Mouse (Mus musculus) gastrocnemius, adult 8-10 months (tissue): ENCODE measurements around the gene 1700001O22Rik. TPM values are rescaled to one million over a fixed set of nuclear protein-coding genes. Genes with fewer than 3 reads are reported as not detected.

Experiments
- DNase-seq, 2 experiments: peaks; one replicate each; pipeline ENCODE4 v3.0.0; 2022; ENCODE audit warnings: low spot score in 2 of 2
- total RNA-seq, 4 experiments: library from RNA; stranded (reverse); gene quantifications; 2 replicates each; pipeline ENCODE4 v1.2.4; 2022

Gene 1700001O22Rik
- total RNA-seq, 4 experiments from 2014 or later, result 0.80 to 25.5 (median 10.2) TPM

- DNase-seq, result no peak
These were observed 20.9 kb downstream of the 1700001O22Rik start for GRCm38 (mm10) chr2:30782312-30783290.

DNA sequence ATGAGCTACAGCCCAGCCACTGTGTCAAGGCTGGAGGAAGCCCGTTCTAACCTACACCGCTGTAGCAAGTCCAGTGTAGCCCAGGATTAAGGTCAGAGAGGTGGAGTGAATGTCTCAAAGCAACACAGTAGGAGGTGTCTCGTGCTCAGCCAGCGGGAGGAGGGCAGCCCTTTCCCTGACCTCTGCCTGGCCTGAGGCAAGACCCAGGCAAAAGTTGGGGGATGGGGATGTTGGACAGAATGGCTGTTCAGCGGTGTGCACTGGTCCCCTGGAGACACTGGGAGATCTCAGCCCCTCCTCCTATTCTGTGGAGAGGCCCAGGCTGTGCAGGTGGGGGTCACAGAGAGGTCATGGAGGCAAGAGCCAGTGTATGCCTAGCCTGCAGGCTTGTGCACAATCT, 24.2 kb downstream of the 1700001O22Rik start:
- no peak for DNase-seq

GRCm38 (mm10) chr2:30778235-30778634, 25.2 kb downstream of the 1700001O22Rik start:
- DNase-seq, result no peak

DNA sequence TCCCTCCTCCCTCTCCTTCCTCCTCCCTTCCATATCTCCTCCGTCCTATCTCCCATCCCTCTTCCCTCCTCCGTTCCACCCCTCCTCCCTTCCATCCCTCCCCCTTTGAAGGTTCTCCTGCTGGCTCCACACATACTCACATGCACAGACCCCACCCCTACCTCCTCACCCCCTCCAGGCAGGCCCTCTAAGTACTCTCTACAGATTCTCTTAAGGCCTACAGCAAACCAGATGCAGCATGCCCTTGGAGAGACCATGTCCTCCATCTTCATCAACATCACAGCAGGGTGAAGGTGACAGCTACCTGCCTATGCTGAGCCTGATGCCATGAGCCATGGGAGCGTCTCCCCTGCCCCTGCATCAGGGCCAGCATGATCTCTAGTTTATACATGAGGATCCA, 26.2 kb downstream of the 1700001O22Rik start:
- DNase-seq, result no peak

GRCm38 (mm10) chr2:30775955-30776354, 27.5 kb downstream of the 1700001O22Rik start:
- DNase-seq, result no peak

- no peak for DNase-seq
These were observed 30.0 kb downstream of the 1700001O22Rik start for GRCm38 (mm10) chr2:30773313-30774005.

DNA sequence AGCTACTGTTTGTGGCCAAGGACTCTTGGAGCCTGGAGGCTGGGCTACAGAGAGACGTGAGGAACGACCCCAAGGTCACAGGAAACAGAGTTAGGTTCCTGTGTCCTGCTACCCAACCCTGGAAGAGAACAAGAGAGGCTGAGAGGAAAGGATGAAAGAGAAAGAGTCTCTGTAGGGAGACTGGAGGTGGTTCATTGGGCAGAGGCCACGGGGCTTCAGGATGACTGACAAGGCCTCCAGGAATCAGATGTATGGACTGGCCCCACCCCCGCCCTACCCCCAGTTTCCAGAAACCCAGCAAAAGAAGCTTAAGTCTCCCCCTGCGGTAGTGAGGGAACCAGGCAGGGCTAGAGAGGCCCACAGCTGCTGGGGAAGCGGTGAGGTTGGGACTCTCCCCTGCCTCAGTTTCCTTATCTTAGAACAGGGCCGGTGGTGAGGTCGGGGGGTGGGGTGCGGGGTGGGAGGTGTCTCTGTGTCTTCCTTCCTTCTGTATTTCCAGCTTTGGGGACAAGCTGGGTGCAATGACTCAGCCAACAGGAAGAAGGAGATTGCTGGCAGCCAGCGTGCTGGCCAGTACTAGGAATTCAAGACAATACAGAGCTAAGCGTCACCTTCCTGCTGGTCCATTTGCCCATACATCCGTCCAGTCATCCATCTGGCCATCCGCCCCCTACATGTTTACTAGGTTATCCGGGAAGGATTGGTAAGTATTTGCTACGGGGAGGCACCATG, 30.7 kb downstream of the 1700001O22Rik start:
- DNase-seq, result no peak

GRCm38 (mm10) chr2:30771806-30772460, 31.5 kb downstream of the 1700001O22Rik start:
- DNase-seq, result peak; percentile 52 to 59

- DNase-seq, result no peak
These were observed 32.1 kb downstream of the 1700001O22Rik start for GRCm38 (mm10) chr2:30771368-30771805.

GRCm38 (mm10) chr2:30769187-30769586, 34.3 kb downstream of the 1700001O22Rik start:
- DNase-seq, result no peak

GRCm38 (mm10) chr2:30768529-30768928, 34.9 kb downstream of the 1700001O22Rik start:
- DNase-seq, result no peak

DNA sequence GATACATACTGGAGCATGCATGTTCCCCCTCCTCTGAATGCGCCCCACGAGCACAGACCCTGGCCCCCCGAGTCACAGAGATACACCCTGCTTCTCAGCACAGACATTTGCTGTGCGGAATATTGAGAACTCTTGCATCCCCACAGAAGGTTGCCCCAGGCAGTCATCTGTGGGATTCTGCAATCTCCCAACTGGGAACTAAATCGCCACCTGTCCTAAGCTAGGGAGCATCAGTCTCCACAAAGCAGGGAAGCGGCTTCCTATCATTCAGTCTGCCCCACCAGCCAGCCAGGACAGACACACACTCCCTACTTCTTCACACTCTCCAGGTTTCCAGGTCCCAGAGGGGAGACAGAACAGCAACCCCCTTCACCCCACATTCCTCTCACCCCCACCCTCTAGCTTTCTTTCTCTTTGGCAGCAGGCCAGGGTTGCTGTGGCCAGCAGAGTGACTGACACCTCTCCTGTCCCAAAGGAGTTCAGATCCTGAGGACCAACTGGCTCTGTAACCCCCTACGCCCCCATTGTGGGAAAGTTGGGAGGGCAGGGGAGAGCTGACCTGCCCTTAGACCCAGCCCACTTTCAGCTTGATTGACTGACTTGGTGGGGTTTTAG, 35.7 kb downstream of the 1700001O22Rik start:
- no peak for DNase-seq

- DNase-seq, result no peak
These were observed 37.0 kb downstream of the 1700001O22Rik start for GRCm38 (mm10) chr2:30766446-30766845.

GRCm38 (mm10) chr2:30760706-30761105, 42.8 kb downstream of the 1700001O22Rik start:
- DNase-seq, result no peak

DNA sequence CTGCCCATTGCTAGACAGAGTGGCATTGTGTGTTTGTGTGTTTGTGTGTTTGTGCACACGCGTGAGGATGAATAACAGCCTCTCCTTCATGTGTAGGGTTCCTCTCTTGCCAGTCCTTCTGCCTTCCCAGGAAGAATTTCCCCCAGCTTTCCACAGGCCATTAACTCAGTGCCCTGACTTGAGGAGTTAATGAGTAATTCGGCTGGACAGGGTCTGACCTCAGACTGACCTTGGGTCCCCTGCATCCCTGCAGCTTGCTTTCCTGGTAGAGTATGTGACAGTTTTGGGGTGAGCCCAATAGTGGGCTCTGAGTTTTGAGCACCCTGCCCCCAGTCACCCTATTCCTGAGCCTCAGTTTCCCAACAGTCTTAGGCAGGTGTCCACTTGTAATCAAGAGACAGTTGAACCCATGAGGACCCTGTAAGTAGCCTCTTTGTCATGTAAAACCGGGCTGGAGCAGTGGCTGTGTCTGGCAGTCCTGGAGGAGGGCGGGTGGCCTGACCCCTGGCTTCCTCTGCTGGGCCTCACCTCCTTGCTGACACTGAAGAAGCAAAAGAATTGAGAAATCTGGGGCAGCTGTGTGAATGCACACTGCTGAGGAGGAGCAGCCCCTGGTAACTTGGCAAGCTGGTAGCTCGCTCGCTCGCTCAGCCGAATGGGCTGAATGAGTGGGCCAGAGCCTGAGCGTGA, 43.5 kb downstream of the 1700001O22Rik start:
- no peak for DNase-seq

- no peak for DNase-seq
These were observed 44.0 kb downstream of the 1700001O22Rik start for GRCm38 (mm10) chr2:30759442-30759841.

DNA sequence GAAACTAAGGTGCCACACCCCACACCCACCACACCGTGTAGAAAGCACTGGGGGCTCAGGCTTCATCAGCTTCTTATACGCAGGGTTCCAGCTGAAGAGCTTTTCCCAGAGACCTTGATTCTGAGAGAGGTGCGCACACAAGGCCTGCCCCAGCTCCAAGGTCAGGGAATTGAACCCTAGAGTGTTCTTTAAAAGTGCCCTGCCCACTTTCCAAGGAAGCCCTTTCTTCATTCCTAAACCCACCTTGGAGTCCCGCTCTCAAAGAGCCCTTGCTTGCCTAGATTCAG, 44.4 kb downstream of the 1700001O22Rik start:
- no peak for DNase-seq

- DNase-seq, result peak; percentile 70 to 80
These were observed 44.9 kb downstream of the 1700001O22Rik start for GRCm38 (mm10) chr2:30758341-30759087.

GRCm38 (mm10) chr2:30756962-30757715, 46.3 kb downstream of the 1700001O22Rik start:
- DNase-seq, result no peak
